ENCODE assay signal across 16 mouse cellular contexts in genomic region chr4:3062027-3062605, GRCm38 (mm10).
DNase-seq lines count a peak whose midpoint lies in the region; ATAC-seq lines count a peak whose summit lies in the region.
"Had no signal": no experiment of that assay in that cellular context is flagged by ENCODE, and none has a peak within 500 bp of the region (broad histone marks: within the 10 kb centered on the region; RNA-seq: fewer than 3 reads in every experiment).

No protein-coding gene starts in this region.

- H3K4me3 ChIP-seq in forebrain, embryonic 11.5 days (ENCODE audit: low read depth, low read length) = no peak overlapping the region
- no peak overlapping the region for H3K4me3 ChIP-seq in forebrain, embryonic 15.5 days
- no peak overlapping the region for H3K4me3 ChIP-seq in liver, embryonic 12.5 days
- H3K4me3 ChIP-seq: heart, embryonic 13.5 days; myocyte had no signal

- H3K9ac ChIP-seq in forebrain, embryonic 11.5 days (ENCODE audit: low read length) = no peak overlapping the region
- H3K9ac ChIP-seq in forebrain, embryonic 15.5 days (replicated peaks) = no peak overlapping the region
- H3K9ac ChIP-seq in liver, embryonic 12.5 days = no peak overlapping the region
- H3K9ac ChIP-seq: heart, embryonic 13.5 days; hindbrain, embryonic 14.5 days; liver, embryonic 14.5 days had no signal

- H3K4me1 ChIP-seq in forebrain, embryonic 11.5 days (replicated peaks; ENCODE audit: control insufficient read depth, insufficient read depth, low read length) = no peaks in the 10 kb centered on the region
- H3K4me1 ChIP-seq in forebrain, embryonic 15.5 days = no peaks in the 10 kb centered on the region
- H3K4me1 ChIP-seq in liver, embryonic 12.5 days = no peaks in the 10 kb centered on the region
- H3K4me1 ChIP-seq: heart, embryonic 13.5 days had no signal

- H3K4me2 ChIP-seq in forebrain, embryonic 11.5 days (ENCODE audit: low read depth, low read length, severe bottlenecking) = no peak overlapping the region
- H3K4me2 ChIP-seq in forebrain, embryonic 15.5 days (replicated peaks) = no peak overlapping the region
- H3K4me2 ChIP-seq in liver, embryonic 12.5 days = no peak overlapping the region
- H3K4me2 ChIP-seq: heart, embryonic 13.5 days; hindbrain, embryonic 14.5 days had no signal

- DNase-seq in forebrain, embryonic 11.5 days (ENCODE audit: low spot score) = peak; percentile 43
- peak; percentile 2 for DNase-seq in liver
- peak; percentile 0 to 5 for DNase-seq in spleen, postnatal 14 days (ENCODE audit: low spot score in 2 of 2)
- DNase-seq in spleen, adult 12 weeks (ENCODE audit: low spot score) = no peak
- peak; percentile 3 for DNase-seq in heart, postnatal 4 days
- DNase-seq: adrenal gland, postnatal 10 days; kidney, adult 8-10 months; right cerebral cortex, adult 18-20 months had no signal

- H3K9me3 ChIP-seq in forebrain, embryonic 11.5 days (ENCODE audit: control insufficient read depth, low read length) = peaks cover 71% of the 10 kb centered on the region
- H3K9me3 ChIP-seq in forebrain, embryonic 15.5 days = peaks cover 56% of the 10 kb centered on the region
- H3K9me3 ChIP-seq in liver, embryonic 12.5 days (replicated peaks) = peaks cover 72% of the 10 kb centered on the region

- H3K27me3 ChIP-seq in forebrain, embryonic 11.5 days (ENCODE audit: control insufficient read depth, insufficient read depth, low read length) = no peaks in the 10 kb centered on the region
- no peaks in the 10 kb centered on the region for H3K27me3 ChIP-seq in forebrain, embryonic 15.5 days
- H3K27me3 ChIP-seq in liver, embryonic 12.5 days (replicated peaks) = no peaks in the 10 kb centered on the region
- H3K27me3 ChIP-seq: heart, embryonic 13.5 days had no signal

- no peaks in the 10 kb centered on the region for H3K36me3 ChIP-seq in forebrain, embryonic 11.5 days (ENCODE audit: control insufficient read depth, insufficient read depth, low read length)
- H3K36me3 ChIP-seq in forebrain, embryonic 15.5 days = no peaks in the 10 kb centered on the region
- no peaks in the 10 kb centered on the region for H3K36me3 ChIP-seq in liver, embryonic 12.5 days
- H3K36me3 ChIP-seq: heart, embryonic 13.5 days had no signal

- H3K27ac ChIP-seq in forebrain, embryonic 11.5 days (ENCODE audit: low read depth, low read length) = no peak overlapping the region
- no peak overlapping the region for H3K27ac ChIP-seq in forebrain, embryonic 15.5 days (replicated peaks)
- H3K27ac ChIP-seq in liver, embryonic 12.5 days = no peak overlapping the region
- H3K27ac ChIP-seq: heart, embryonic 13.5 days; hindbrain, embryonic 14.5 days; liver, embryonic 14.5 days had no signal

- ATAC-seq in forebrain, embryonic 11.5 days (replicated peaks; ENCODE audit: low FRiP score) = no peak
- no peak for ATAC-seq in forebrain, embryonic 15.5 days (replicated peaks)
- ATAC-seq in liver, embryonic 12.5 days = no peak
- no peak for ATAC-seq in megakaryocyte progenitor cell, adult 5-6 weeks (replicated peaks; ENCODE audit: poor library complexity)
- ATAC-seq: forebrain, embryonic 14.5 days had no signal

- WGBS in forebrain, embryonic 11.5 days = 75% methylated on average over 2 of the region's 2 CpGs
- WGBS in forebrain, embryonic 15.5 days = 57% methylated on average over 2 of the region's 2 CpGs
- 35% methylated on average over 2 of the region's 2 CpGs for WGBS in liver, embryonic 12.5 days (ENCODE audit: insufficient replicate concordance)
